ENCODE assay signal across 26 mouse cellular contexts in genomic region chr13:9601350-9601749, GRCm38 (mm10).
DNase-seq lines count a peak whose midpoint lies in the region; ATAC-seq and TF ChIP-seq lines count a peak whose summit lies in the region.
"Had no signal": no experiment of that assay in that cellular context is flagged by ENCODE, and none has a peak within 500 bp of the region (broad histone marks: within the 10 kb centered on the region; RNA-seq: fewer than 3 reads in every experiment).

No protein-coding gene starts in this region.

- peaks cover 4 to 7% of the 10 kb centered on the region in 2 experiments; a peak in 2 of 4 replicates for H3K4me1 ChIP-seq in ES-E14 (ENCODE audit: control insufficient read depth in 2 of 2, insufficient read depth in 2 of 2, low read length in 2 of 2, poor library complexity in 1 of 2)
- no peaks in the 10 kb centered on the region for H3K4me1 ChIP-seq in forebrain, embryonic 11.5 days (replicated peaks; ENCODE audit: control insufficient read depth, insufficient read depth, low read length)
- H3K4me1 ChIP-seq in stomach, postnatal 0 days (replicated peaks; ENCODE audit: control insufficient read depth, insufficient read depth), result no peaks in the 10 kb centered on the region

- TF ChIP-seq EP300 in stomach, postnatal 0 days (optimal IDR thresholded peaks at IDR 0.05), result no peak

- WGBS in forebrain, embryonic 11.5 days, result 80% methylated on average over 3 of the region's 3 CpGs
- 75% methylated on average over 3 of the region's 3 CpGs for WGBS in stomach, postnatal 0 days

- H3K9me3 ChIP-seq in ES-E14 (ENCODE audit: control insufficient read depth, insufficient read depth, low read depth, low read length), result no peaks in the 10 kb centered on the region
- H3K9me3 ChIP-seq in forebrain, embryonic 11.5 days (ENCODE audit: control insufficient read depth, low read length), result no peaks in the 10 kb centered on the region
- no peaks in the 10 kb centered on the region for H3K9me3 ChIP-seq in stomach, postnatal 0 days (ENCODE audit: control insufficient read depth, low read length)
- H3K9me3 ChIP-seq: G1E had no signal

- no peak overlapping the region for H3K4me3 ChIP-seq in ES-E14 (ENCODE audit: insufficient read depth in 1 of 2, low read depth in 1 of 2, low read length in 2 of 2, poor library complexity in 1 of 2, severe bottlenecking in 1 of 2)
- H3K4me3 ChIP-seq in forebrain, embryonic 11.5 days (ENCODE audit: low read depth, low read length), result no peak overlapping the region
- no peak overlapping the region for H3K4me3 ChIP-seq in stomach, postnatal 0 days (ENCODE audit: low read depth, low read length)

- H3K4me2 ChIP-seq in forebrain, embryonic 11.5 days (ENCODE audit: low read depth, low read length, severe bottlenecking), result no peak overlapping the region
- no peak overlapping the region for H3K4me2 ChIP-seq in stomach, postnatal 0 days (replicated peaks; ENCODE audit: low read depth)

- DNase-seq in ES-CJ7 (ENCODE audit: low read depth, low spot score), result peak; percentile 55
- peak; percentile 24 for DNase-seq in ES-E14 (ENCODE audit: low read depth, low spot score)
- DNase-seq in R1 (ENCODE audit: low read depth, low spot score), result peak; percentile 76
- peak; percentile 67 for DNase-seq in ZHBTc4 (ENCODE audit: low read depth, low spot score)
- no peak for DNase-seq in forebrain, embryonic 11.5 days (ENCODE audit: low spot score)
- no peak for DNase-seq in stomach, postnatal 0 days (ENCODE audit: low spot score)
- DNase-seq in heart, adult 8-10 months (ENCODE audit: low spot score), result no peak
- DNase-seq in cerebellum, postnatal 14 days, result no peak
- DNase-seq: adrenal gland, adult 2 months; adrenal gland, adult 8-10 months; adrenal gland, postnatal 10 days; adrenal gland, postnatal 14 days; adrenal gland, postnatal 25 days; adrenal gland, postnatal 36 days; B cell, adult 2 months; cerebellum, adult 11 months; cerebellum, adult 11-12 months; cerebellum, adult 18-20 months; cerebellum, adult 2 months; cerebellum, adult 8-10 months; cerebellum, adult 9-10 months had no signal

- H3K36me3 ChIP-seq in ES-E14 (ENCODE audit: control insufficient read depth, insufficient read depth, low read length, poor library complexity, severe bottlenecking), result no peaks in the 10 kb centered on the region
- no peaks in the 10 kb centered on the region for H3K36me3 ChIP-seq in forebrain, embryonic 11.5 days (ENCODE audit: control insufficient read depth, insufficient read depth, low read length)
- H3K36me3 ChIP-seq in stomach, postnatal 0 days (ENCODE audit: control insufficient read depth, insufficient read depth, low read length), result no peaks in the 10 kb centered on the region; the same call in 1 of the 2 replicates
- H3K36me3 ChIP-seq: G1E had no signal

- in situ Hi-C loops in ES-E14 (cut with MboI; ENCODE audit: low sequenced_read_pairs in 2 of 2, unreplicated experiment in 2 of 2), result no loop called here

- H3K9ac ChIP-seq in ES-E14 (ENCODE audit: insufficient read depth, low read depth, low read length, poor library complexity, severe bottlenecking), result no peak overlapping the region
- no peak overlapping the region for H3K9ac ChIP-seq in forebrain, embryonic 11.5 days (ENCODE audit: low read length)
- H3K9ac ChIP-seq in stomach, postnatal 0 days (ENCODE audit: low read length), result no peak overlapping the region

- ATAC-seq in forebrain, embryonic 11.5 days (replicated peaks; ENCODE audit: low FRiP score), result no peak
- ATAC-seq in stomach, postnatal 0 days (ENCODE audit: low FRiP score, low TSS enrichment), result no peak
- ATAC-seq: activated CD4-positive, CD25-positive, alpha-beta regulatory T cell, adult 4 months; CD4-positive, CD25-positive, alpha-beta regulatory T cell, adult 4 months; Patski had no signal

- H3K27me3 ChIP-seq in forebrain, embryonic 11.5 days (ENCODE audit: control insufficient read depth, insufficient read depth, low read length), result no peaks in the 10 kb centered on the region
- H3K27me3 ChIP-seq in stomach, postnatal 0 days (ENCODE audit: control insufficient read depth, insufficient read depth, low read length), result no peaks in the 10 kb centered on the region
- H3K27me3 ChIP-seq: CH12.LX, Patski had no signal

- no peak for TF ChIP-seq CTCF in stomach, postnatal 0 days (IDR thresholded peaks at IDR 0.05; ENCODE audit: low read depth)

- H3K27ac ChIP-seq in ES-E14 (ENCODE audit: insufficient read depth, low read depth, low read length, poor library complexity, severe bottlenecking), result no peak overlapping the region
- H3K27ac ChIP-seq in forebrain, embryonic 11.5 days (ENCODE audit: low read depth, low read length), result no peak overlapping the region
- no peak overlapping the region for H3K27ac ChIP-seq in stomach, postnatal 0 days (replicated peaks)

TF ChIP-seq in ES-E14, 5 proteins besides CTCF, POLR2A, EP300 and RAD21:
- TF ChIP-seq ZNF384 (IDR thresholded peaks at IDR 0.05; ENCODE audit: low read depth, low read length) (no peak), ZC3H11A (IDR thresholded peaks at IDR 0.05; ENCODE audit: borderline replicate concordance, low read depth, low read length) (no peak)

Comparison
In these comparisons a context has a peak if more than half of its experiments do, and no peak if none do; other contexts are left out.
1. DNase-seq: peak in ES-CJ7 (single experiment), ES-E14 (single experiment), R1 (single experiment) and ZHBTc4 (single experiment); none in forebrain, embryonic 11.5 days (single experiment), stomach, postnatal 0 days (single experiment), heart, adult 8-10 months (single experiment) and cerebellum, postnatal 14 days (0 of 2).